ENCODE assay signal across 8 mouse cellular contexts in genomic region chr13:62854666-62855065, GRCm38 (mm10). TPM values are rescaled to one million over a fixed set of nuclear protein-coding genes. Genes with fewer than 3 reads are reported as not detected.
DNase-seq lines count a peak whose midpoint lies in the region; ATAC-seq and TF ChIP-seq lines count a peak whose summit lies in the region.

No protein-coding gene starts in this region.

- no peak overlapping the region for H3K4me3 ChIP-seq in heart, embryonic 11.5 days (ENCODE audit: low read depth, low read length)
- H3K4me3 ChIP-seq in kidney, embryonic 16.5 days (ENCODE audit: low read length), result no peak overlapping the region
- H3K4me3 ChIP-seq in liver, embryonic 12.5 days, result no peak overlapping the region
- no peak overlapping the region for H3K4me3 ChIP-seq in neural tube, embryonic 12.5 days
- H3K4me3 ChIP-seq in testis, adult 2 months (ENCODE audit: control insufficient read depth, low read depth, low read length), result peak overlapping the region; percentile 31

- DNase-seq in heart, adult 11 months, result peak; percentile 94
- peak; percentile 19 to 53 for DNase-seq in heart, adult 9 months (ENCODE audit: low spot score in 2 of 2)

- H3K27ac ChIP-seq in heart, embryonic 11.5 days (ENCODE audit: low read depth, low read length), result no peak overlapping the region
- no peak overlapping the region for H3K27ac ChIP-seq in kidney, embryonic 16.5 days (ENCODE audit: low read length)
- no peak overlapping the region for H3K27ac ChIP-seq in liver, embryonic 12.5 days
- H3K27ac ChIP-seq in neural tube, embryonic 12.5 days, result no peak overlapping the region
- no peak overlapping the region for H3K27ac ChIP-seq in testis, adult 2 months (ENCODE audit: control insufficient read depth, insufficient read depth, low read depth, low read length)

- WGBS in heart, embryonic 11.5 days (ENCODE audit: insufficient replicate concordance), result 13% methylated on average over 15 of the region's 15 CpGs
- WGBS in kidney, embryonic 16.5 days, result 10% methylated on average over 15 of the region's 15 CpGs
- 11% methylated on average over 15 of the region's 15 CpGs for whole genome bisulfite sequencing in liver, embryonic 12.5 days (ENCODE audit: insufficient replicate concordance)
- WGBS in neural tube, embryonic 12.5 days, result 7% methylated on average over 15 of the region's 15 CpGs

- H3K9ac ChIP-seq in heart, embryonic 11.5 days (ENCODE audit: low read depth, low read length), result no peak overlapping the region
- H3K9ac ChIP-seq in kidney, embryonic 16.5 days (replicated peaks; ENCODE audit: low read length), result no peak overlapping the region
- H3K9ac ChIP-seq in liver, embryonic 12.5 days, result no peak overlapping the region
- no peak overlapping the region for H3K9ac ChIP-seq in neural tube, embryonic 12.5 days

- H3K9me3 ChIP-seq in heart, embryonic 11.5 days (replicated peaks; ENCODE audit: control insufficient read depth, low read length), result no peaks in the 10 kb centered on the region
- H3K9me3 ChIP-seq in kidney, embryonic 16.5 days (ENCODE audit: low read length), result no peaks in the 10 kb centered on the region
- no peaks in the 10 kb centered on the region for H3K9me3 ChIP-seq in liver, embryonic 12.5 days (replicated peaks)
- H3K9me3 ChIP-seq in neural tube, embryonic 12.5 days, result no peaks in the 10 kb centered on the region

- TF ChIP-seq POLR2A in testis, adult 2 months (IDR thresholded peaks at IDR 0.05; ENCODE audit: control insufficient read depth, low read depth, low read length), result no peak

- no peaks in the 10 kb centered on the region for H3K27me3 ChIP-seq in heart, embryonic 11.5 days (ENCODE audit: control insufficient read depth, insufficient read depth, low read length)
- 0 out of 2 replicates have a peak, but pooled peaks cover 2% of the 10 kb centered on the region for H3K27me3 ChIP-seq in kidney, embryonic 16.5 days (ENCODE audit: insufficient read depth, low read length)
- no peaks in the 10 kb centered on the region for H3K27me3 ChIP-seq in liver, embryonic 12.5 days (replicated peaks)
- H3K27me3 ChIP-seq in neural tube, embryonic 12.5 days (replicated peaks), result no peaks in the 10 kb centered on the region
- no peaks in the 10 kb centered on the region for H3K27me3 ChIP-seq in testis, adult 2 months (ENCODE audit: control insufficient read depth, insufficient read depth, low read length)

- TF ChIP-seq CTCF in testis, adult 2 months (IDR thresholded peaks at IDR 0.05; ENCODE audit: control insufficient read depth, insufficient read depth, insufficient replicate concordance, low read depth, low read length), result peak; percentile 94

- no peaks in the 10 kb centered on the region for H3K36me3 ChIP-seq in heart, embryonic 11.5 days (ENCODE audit: control insufficient read depth, insufficient read depth, low read length)
- H3K36me3 ChIP-seq in kidney, embryonic 16.5 days (ENCODE audit: insufficient read depth, low read length), result no peaks in the 10 kb centered on the region
- H3K36me3 ChIP-seq in liver, embryonic 12.5 days, result no peaks in the 10 kb centered on the region
- H3K36me3 ChIP-seq in neural tube, embryonic 12.5 days, result no peaks in the 10 kb centered on the region
- no peaks in the 10 kb centered on the region for H3K36me3 ChIP-seq in testis, adult 2 months (ENCODE audit: control insufficient read depth, insufficient read depth, low read length)

- H3K4me1 ChIP-seq in heart, embryonic 11.5 days (ENCODE audit: control insufficient read depth, insufficient read depth, low read length), result no peaks in the 10 kb centered on the region
- no peaks in the 10 kb centered on the region for H3K4me1 ChIP-seq in kidney, embryonic 16.5 days (ENCODE audit: insufficient read depth, low read length)
- peaks cover 4% of the 10 kb centered on the region; the same call in 1 of the 2 replicates for H3K4me1 ChIP-seq in liver, embryonic 12.5 days
- H3K4me1 ChIP-seq in neural tube, embryonic 12.5 days, result peaks cover 3% of the 10 kb centered on the region; the same call in 1 of the 2 replicates
- peaks cover 20% of the 10 kb centered on the region for H3K4me1 ChIP-seq in testis, adult 2 months (ENCODE audit: control insufficient read depth, insufficient read depth, low read length)

- no peak for ATAC-seq in heart, embryonic 11.5 days (replicated peaks; ENCODE audit: insufficient number of reproducible peaks, low FRiP score, low TSS enrichment)
- peak; percentile 65 for ATAC-seq in common myeloid progenitor, adult 5-6 weeks (replicated peaks; ENCODE audit: low read depth, poor library complexity, severe bottlenecking)
- ATAC-seq in kidney, embryonic 16.5 days (ENCODE audit: low FRiP score, low TSS enrichment), result no peak
- ATAC-seq in liver, embryonic 12.5 days, result no peak
- ATAC-seq in neural tube, embryonic 12.5 days (ENCODE audit: low FRiP score, low read depth), result no peak

- no peak overlapping the region for H3K4me2 ChIP-seq in heart, embryonic 11.5 days
- peak overlapping the region; percentile 30; the same call in 1 of the 2 replicates for H3K4me2 ChIP-seq in kidney, embryonic 16.5 days (replicated peaks; ENCODE audit: low read depth, low read length)
- peak overlapping the region; percentile 8; the same call in 1 of the 2 replicates for H3K4me2 ChIP-seq in liver, embryonic 12.5 days
- peak overlapping the region; percentile 32; the same call in 1 of the 2 replicates for H3K4me2 ChIP-seq in neural tube, embryonic 12.5 days (replicated peaks)

RNA-seq across cellular contexts. Expression of gene Fbp2, which starts 3.6 kb away (rescaled TPM):
- 0.11 TPM in 1 of 2 replicates, not detected in the other for polyA plus RNA-seq in heart, embryonic 11.5 days (2014; fragmentation: Nextera tagmentation; extraction: Ambion mirVana)
- not detected in 2 replicates for total RNA-seq in common myeloid progenitor, adult 5-6 weeks (2017)
- polyA plus RNA-seq in kidney, embryonic 16.5 days (2015; fragmentation: Nextera tagmentation; extraction: Ambion mirVana), result 23.3 and 28.9 TPM in 2 replicates
- polyA plus RNA-seq in liver, embryonic 12.5 days (2016; fragmentation: Nextera tagmentation; extraction: Ambion mirVana), result not detected in 2 replicates
- not detected in 2 replicates for polyA plus RNA-seq in neural tube, embryonic 12.5 days (2016; fragmentation: Nextera tagmentation; extraction: Ambion mirVana)
- 0.29 and 0.41 TPM in 2 replicates for polyA plus RNA-seq in testis, adult 2 months (2012; rRNA removed)

RNA-seq across cellular contexts. Expression of gene Fbp1, which starts 33.4 kb away (rescaled TPM):
- polyA plus RNA-seq in heart, embryonic 11.5 days (2014; fragmentation: Nextera tagmentation; extraction: Ambion mirVana), result not detected in 2 replicates
- 5.6 and 6.7 TPM in 2 replicates for total RNA-seq in common myeloid progenitor, adult 5-6 weeks (2017)
- 132 and 211 TPM in 2 replicates for polyA plus RNA-seq in kidney, embryonic 16.5 days (2015; fragmentation: Nextera tagmentation; extraction: Ambion mirVana)
- polyA plus RNA-seq in liver, embryonic 12.5 days (2016; fragmentation: Nextera tagmentation; extraction: Ambion mirVana), result not detected in 2 replicates
- 0.18 and 0.94 TPM in 2 replicates for polyA plus RNA-seq in neural tube, embryonic 12.5 days (2016; fragmentation: Nextera tagmentation; extraction: Ambion mirVana)
- 621 and 670 TPM in 2 replicates for polyA plus RNA-seq in testis, adult 2 months (2012; rRNA removed)

Comparison
In these comparisons a context has a peak if more than half of its experiments do, and no peak if none do; other contexts are left out.
1. RNA of gene Fbp2, which starts 3.6 kb away (polyA plus RNA-seq): 23.3 to 28.9 TPM in kidney, embryonic 16.5 days; 0.29 to 0.41 TPM in testis, adult 2 months, 0.11 TPM in heart, embryonic 11.5 days, not detected in neural tube, embryonic 12.5 days and not detected in liver, embryonic 12.5 days; every median in the first group is over 10 times any median in the second.
2. RNA of gene Fbp1, which starts 33.4 kb away (polyA plus RNA-seq): 621 to 670 TPM in testis, adult 2 months and 132 to 211 TPM in kidney, embryonic 16.5 days; 0.18 to 0.94 TPM in neural tube, embryonic 12.5 days, not detected in liver, embryonic 12.5 days and not detected in heart, embryonic 11.5 days; every median in the first group is over 10 times any median in the second.